Mouse (Mus musculus): Measurements from ENCODE around the gene Slamf1. TPM values are rescaled to one million over a fixed set of nuclear protein-coding genes. Genes with fewer than 3 reads are reported as not detected.

Slamf1 gene
- polyA plus RNA-seq, 1 experiment from 2014 or later = 0.25 TPM

- ATAC-seq (ENCODE audit: low FRiP score) (no peak), DNase-seq (ENCODE audit: low spot score) (no peak)
- Histone ChIP-seq H3K4me3 (ENCODE audit: low read depth, low read length) (no peak overlapping the region), H3K36me3 (ENCODE audit: control insufficient read depth, insufficient read depth, low read length) (no peaks in the 10 kb centered on the region), H3K9ac (ENCODE audit: low read depth, low read length) (no peak overlapping the region), H3K4me1 (replicated peaks; ENCODE audit: control insufficient read depth, insufficient read depth, low read length) (no peaks in the 10 kb centered on the region), H3K27ac (ENCODE audit: low read depth, low read length) (no peak overlapping the region), H3K27me3 (ENCODE audit: control insufficient read depth, insufficient read depth, low read length) (no peaks in the 10 kb centered on the region), H3K4me2 (replicated peaks; ENCODE audit: low read depth, low read length) (no peak overlapping the region), H3K9me3 (ENCODE audit: control insufficient read depth, low read length) (no peaks in the 10 kb centered on the region)
- WGBS = 82% methylated on average over 5 of the region's 5 CpGs
These were observed 7.3 kb downstream of the Slamf1 start for GRCm38 (mm10) chr1:171774266-171774665.

- H3K36me3 ChIP-seq (ENCODE audit: control insufficient read depth, insufficient read depth, low read length) = no peaks in the 10 kb centered on the region
- no peak overlapping the region for H3K4me2 ChIP-seq (replicated peaks; ENCODE audit: low read depth, low read length)
- H3K9me3 ChIP-seq (ENCODE audit: control insufficient read depth, low read length) = no peaks in the 10 kb centered on the region
- 58% methylated on average over 11 of the region's 11 CpGs for WGBS
- DNase-seq (ENCODE audit: low spot score) = peak; percentile 6
- no peaks in the 10 kb centered on the region for H3K27me3 ChIP-seq (ENCODE audit: control insufficient read depth, insufficient read depth, low read length)
- no peaks in the 10 kb centered on the region for H3K4me1 ChIP-seq (replicated peaks; ENCODE audit: control insufficient read depth, insufficient read depth, low read length)
- H3K27ac ChIP-seq (ENCODE audit: low read depth, low read length) = no peak overlapping the region
- no peak overlapping the region for H3K9ac ChIP-seq (ENCODE audit: low read depth, low read length)
- H3K4me3 ChIP-seq (ENCODE audit: low read depth, low read length) = no peak overlapping the region
- ATAC-seq (ENCODE audit: low FRiP score) = no peak
These were observed 7.8 kb downstream of the Slamf1 start for GRCm38 (mm10) chr1:171774678-171775077.

- H3K27ac ChIP-seq (ENCODE audit: low read depth, low read length) = no peak overlapping the region
- no peak overlapping the region for H3K4me3 ChIP-seq (ENCODE audit: low read depth, low read length)
- H3K9ac ChIP-seq (ENCODE audit: low read depth, low read length) = no peak overlapping the region
- H3K9me3 ChIP-seq (ENCODE audit: control insufficient read depth, low read length) = no peaks in the 10 kb centered on the region
- WGBS = 88% methylated on average over 4 of the region's 4 CpGs
- ATAC-seq (ENCODE audit: low FRiP score) (no peak), DNase-seq (ENCODE audit: low spot score) (no peak)
- no peak overlapping the region for H3K4me2 ChIP-seq (replicated peaks; ENCODE audit: low read depth, low read length)
- no peaks in the 10 kb centered on the region for H3K27me3 ChIP-seq (ENCODE audit: control insufficient read depth, insufficient read depth, low read length)
- H3K36me3 ChIP-seq (ENCODE audit: control insufficient read depth, insufficient read depth, low read length) = no peaks in the 10 kb centered on the region
- H3K4me1 ChIP-seq (replicated peaks; ENCODE audit: control insufficient read depth, insufficient read depth, low read length) = no peaks in the 10 kb centered on the region
These were observed 8.9 kb downstream of the Slamf1 start for GRCm38 (mm10) chr1:171775781-171776180.

GRCm38 (mm10) chr1:171777026-171777425, 10.1 kb downstream of the Slamf1 start:
- no peak overlapping the region for H3K4me2 ChIP-seq (replicated peaks; ENCODE audit: low read depth, low read length)
- H3K9ac ChIP-seq (ENCODE audit: low read depth, low read length) = no peak overlapping the region
- DNase-seq (ENCODE audit: low spot score) = no peak
- no peak overlapping the region for H3K4me3 ChIP-seq (ENCODE audit: low read depth, low read length)
- H3K27me3 ChIP-seq (ENCODE audit: control insufficient read depth, insufficient read depth, low read length) = no peaks in the 10 kb centered on the region
- H3K4me1 ChIP-seq (replicated peaks; ENCODE audit: control insufficient read depth, insufficient read depth, low read length) = no peaks in the 10 kb centered on the region
- no peaks in the 10 kb centered on the region for H3K36me3 ChIP-seq (ENCODE audit: control insufficient read depth, insufficient read depth, low read length)
- ATAC-seq (ENCODE audit: low FRiP score) = no peak
- no peaks in the 10 kb centered on the region for H3K9me3 ChIP-seq (ENCODE audit: control insufficient read depth, low read length)
- no peak overlapping the region for H3K27ac ChIP-seq (ENCODE audit: low read depth, low read length)
- 75% methylated on average over 7 of the region's 7 CpGs for WGBS

- no peaks in the 10 kb centered on the region for H3K36me3 ChIP-seq (ENCODE audit: control insufficient read depth, insufficient read depth, low read length)
- no peak overlapping the region for H3K4me2 ChIP-seq (replicated peaks; ENCODE audit: low read depth, low read length)
- H3K4me1 ChIP-seq (replicated peaks; ENCODE audit: control insufficient read depth, insufficient read depth, low read length) = no peaks in the 10 kb centered on the region
- no peak for DNase-seq (ENCODE audit: low spot score)
- no peak overlapping the region for H3K4me3 ChIP-seq (ENCODE audit: low read depth, low read length)
- no peak for ATAC-seq (ENCODE audit: low FRiP score)
- no peak overlapping the region for H3K9ac ChIP-seq (ENCODE audit: low read depth, low read length)
- no peaks in the 10 kb centered on the region for H3K27me3 ChIP-seq (ENCODE audit: control insufficient read depth, insufficient read depth, low read length)
- H3K27ac ChIP-seq (ENCODE audit: low read depth, low read length) = no peak overlapping the region
- no peaks in the 10 kb centered on the region for H3K9me3 ChIP-seq (ENCODE audit: control insufficient read depth, low read length)
- 84% methylated on average over 5 of the region's 5 CpGs for whole genome bisulfite sequencing
These were observed 15.5 kb downstream of the Slamf1 start for GRCm38 (mm10) chr1:171782287-171782915.

- Histone ChIP-seq H3K9ac (ENCODE audit: low read depth, low read length) (no peak overlapping the region), H3K9me3 (ENCODE audit: control insufficient read depth, low read length) (no peaks in the 10 kb centered on the region), H3K4me3 (ENCODE audit: low read depth, low read length) (no peak overlapping the region), H3K27me3 (ENCODE audit: control insufficient read depth, insufficient read depth, low read length) (no peaks in the 10 kb centered on the region), H3K4me1 (replicated peaks; ENCODE audit: control insufficient read depth, insufficient read depth, low read length) (no peaks in the 10 kb centered on the region), H3K36me3 (ENCODE audit: control insufficient read depth, insufficient read depth, low read length) (no peaks in the 10 kb centered on the region), H3K27ac (ENCODE audit: low read depth, low read length) (no peak overlapping the region), H3K4me2 (replicated peaks; ENCODE audit: low read depth, low read length) (no peak overlapping the region)
- 95% methylated on average over 1 of the region's 1 CpGs for WGBS
- DNase-seq (ENCODE audit: low spot score) (no peak), ATAC-seq (ENCODE audit: low FRiP score) (no peak)
These were observed 18.9 kb downstream of the Slamf1 start for GRCm38 (mm10) chr1:171785871-171786270.

GRCm38 (mm10) chr1:171787281-171788015, 20.5 kb downstream of the Slamf1 start:
- no peak overlapping the region for H3K27ac ChIP-seq (ENCODE audit: low read depth, low read length)
- WGBS = 70% methylated on average over 6 of the region's 6 CpGs
- DNase-seq (ENCODE audit: low spot score) = no peak
- H3K36me3 ChIP-seq (ENCODE audit: control insufficient read depth, insufficient read depth, low read length) = no peaks in the 10 kb centered on the region
- H3K27me3 ChIP-seq (ENCODE audit: control insufficient read depth, insufficient read depth, low read length) = no peaks in the 10 kb centered on the region
- no peak overlapping the region for H3K4me3 ChIP-seq (ENCODE audit: low read depth, low read length)
- H3K4me2 ChIP-seq (replicated peaks; ENCODE audit: low read depth, low read length) = no peak overlapping the region
- H3K9me3 ChIP-seq (ENCODE audit: control insufficient read depth, low read length) = no peaks in the 10 kb centered on the region
- H3K9ac ChIP-seq (ENCODE audit: low read depth, low read length) = no peak overlapping the region
- no peaks in the 10 kb centered on the region for H3K4me1 ChIP-seq (replicated peaks; ENCODE audit: control insufficient read depth, insufficient read depth, low read length)
- ATAC-seq (ENCODE audit: low FRiP score) = no peak

GRCm38 (mm10) chr1:171788461-171789283, 21.7 kb downstream of the Slamf1 start:
- no peak overlapping the region for H3K27ac ChIP-seq (ENCODE audit: low read depth, low read length)
- no peak for DNase-seq (ENCODE audit: low spot score)
- 90% methylated on average over 12 of the region's 12 CpGs for WGBS
- H3K4me1 ChIP-seq (replicated peaks; ENCODE audit: control insufficient read depth, insufficient read depth, low read length) = no peaks in the 10 kb centered on the region
- no peaks in the 10 kb centered on the region for H3K36me3 ChIP-seq (ENCODE audit: control insufficient read depth, insufficient read depth, low read length)
- no peak overlapping the region for H3K9ac ChIP-seq (ENCODE audit: low read depth, low read length)
- H3K27me3 ChIP-seq (ENCODE audit: control insufficient read depth, insufficient read depth, low read length) = no peaks in the 10 kb centered on the region
- no peaks in the 10 kb centered on the region for H3K9me3 ChIP-seq (ENCODE audit: control insufficient read depth, low read length)
- no peak overlapping the region for H3K4me2 ChIP-seq (replicated peaks; ENCODE audit: low read depth, low read length)
- no peak for ATAC-seq (ENCODE audit: low FRiP score)
- H3K4me3 ChIP-seq (ENCODE audit: low read depth, low read length) = no peak overlapping the region

Measured in hindbrain, embryonic 11.5 days (tissue).